Mouse (Mus musculus) testis, postnatal 14 days (tissue): ENCODE data around the gene Col19a1.

Experiments used
- DNase-seq: peaks from one replicate; pipeline ENCODE4 v3.0.0; 2021; ENCODE audit warnings: low spot score

Gene Col19a1

DNA sequence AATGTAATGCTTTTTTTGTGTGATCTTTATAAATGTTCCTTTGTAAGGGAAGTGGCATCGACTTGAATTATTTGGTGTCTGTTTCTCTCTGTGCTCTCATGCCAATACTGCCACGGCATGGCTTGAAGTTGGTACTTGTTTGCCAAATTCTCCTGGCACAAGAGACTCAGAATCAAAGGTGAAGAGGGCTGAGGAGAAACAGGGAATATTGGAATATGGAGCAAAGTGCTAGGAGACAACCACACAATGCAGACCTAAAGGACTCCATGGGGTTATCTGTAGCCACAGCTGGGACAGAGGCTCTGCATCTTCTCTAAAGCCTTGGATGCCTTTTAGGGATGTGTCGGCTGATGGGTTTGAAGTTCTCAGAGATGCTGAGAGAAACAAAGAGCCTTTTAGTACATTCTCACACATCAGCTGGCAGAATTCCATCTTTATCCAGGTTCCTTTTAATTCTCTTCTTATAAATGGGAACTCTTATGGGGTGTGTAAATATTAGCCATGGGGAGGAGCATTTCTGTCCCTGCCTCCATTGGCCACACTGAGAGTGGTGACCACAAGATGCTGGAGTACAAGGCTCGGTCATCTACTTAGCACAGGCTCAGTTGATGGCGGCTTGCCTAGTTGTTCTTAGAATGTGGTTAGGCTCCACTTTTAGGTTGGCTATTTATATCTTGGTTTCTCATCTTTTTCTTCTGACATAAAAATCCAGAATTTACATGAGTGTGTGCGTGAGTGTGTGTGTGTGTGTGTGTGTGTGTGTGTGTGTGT lies 360.1 kb downstream of the Col19a1 start:
- DNase-seq, result no peak

DNA sequence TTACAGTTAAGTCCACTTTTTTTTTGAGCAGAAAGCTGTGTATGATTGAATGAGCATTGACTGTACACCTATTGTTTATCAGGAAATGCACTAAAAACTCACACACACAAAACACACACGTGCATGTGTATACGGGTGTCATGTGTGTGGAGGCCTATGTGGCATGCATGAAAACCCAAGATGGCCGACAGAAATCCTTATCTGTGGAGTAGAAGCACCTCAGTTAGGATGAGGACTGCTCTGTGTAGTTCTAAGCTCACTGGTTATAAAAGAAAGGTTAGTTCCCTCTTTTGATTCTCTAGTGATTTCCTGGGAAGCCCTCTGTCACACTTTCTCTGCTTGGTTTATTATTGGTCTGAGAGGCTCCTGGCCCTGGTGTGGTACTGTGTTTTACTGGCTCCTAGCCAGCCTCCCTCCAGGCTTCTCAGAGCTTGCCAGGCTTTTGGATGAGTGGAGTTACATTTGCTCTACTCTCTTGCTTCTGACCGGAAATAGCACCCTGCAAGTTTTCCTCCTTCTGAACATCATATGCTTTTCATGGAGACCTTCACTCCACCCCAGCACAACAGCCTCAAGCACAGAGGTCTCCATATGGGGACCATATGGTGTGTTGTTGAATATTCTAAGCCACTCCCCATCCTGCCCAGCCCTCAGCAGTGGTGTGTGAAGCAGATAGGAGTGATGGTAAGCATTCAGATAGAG lies 361.3 kb downstream of the Col19a1 start:
- DNase-seq, result no peak

DNA sequence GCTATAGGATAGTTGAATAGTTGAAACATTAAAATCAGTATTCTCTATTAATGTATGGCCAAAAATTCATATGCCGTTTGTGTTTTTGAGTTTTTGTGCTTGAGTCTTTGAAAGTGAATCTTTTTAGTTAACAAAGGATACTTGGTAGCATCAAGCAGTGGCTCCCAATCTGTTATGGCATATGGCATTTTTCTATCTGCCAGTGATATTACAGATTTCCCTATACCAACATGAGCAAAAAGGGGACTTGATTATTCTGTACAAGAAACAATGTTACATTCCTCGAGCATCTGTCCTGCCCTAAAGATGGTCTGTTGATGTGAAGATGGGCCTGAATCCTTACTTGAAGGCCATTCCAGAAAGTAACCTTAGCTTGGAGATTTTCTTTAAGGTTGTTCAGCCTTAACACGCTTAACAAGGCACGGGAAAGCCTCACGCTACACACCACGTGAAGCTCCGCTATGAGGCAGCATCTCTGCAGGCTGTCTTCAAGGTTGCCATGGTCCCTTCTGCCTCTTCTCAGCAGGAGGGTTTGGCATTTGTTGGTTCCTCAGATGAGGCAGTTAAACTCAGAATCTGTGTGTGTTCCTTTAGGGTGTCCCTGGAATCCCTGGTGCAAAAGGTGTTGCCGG lies 364.2 kb downstream of the Col19a1 start:
- no peak for DNase-seq

DNA sequence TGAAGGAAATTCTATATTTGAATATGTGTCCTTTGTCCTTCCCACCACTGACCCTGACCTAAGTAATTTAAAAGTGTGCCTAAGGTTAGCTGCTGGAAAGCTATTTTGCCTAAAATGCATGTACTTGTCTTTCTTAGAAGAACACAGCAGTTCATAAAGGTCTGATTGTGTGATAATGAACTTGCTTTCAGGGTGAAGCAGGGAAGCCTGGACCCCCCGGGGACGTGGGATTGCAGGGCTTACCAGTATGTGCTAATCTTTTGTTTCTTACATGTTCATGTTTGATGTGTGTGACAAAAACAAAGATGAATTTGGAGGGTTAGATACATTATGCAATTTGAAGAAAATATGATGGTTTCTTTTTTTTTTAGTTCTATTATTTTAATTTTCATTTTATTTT lies 365.0 kb downstream of the Col19a1 start:
- DNase-seq, result no peak

DNA sequence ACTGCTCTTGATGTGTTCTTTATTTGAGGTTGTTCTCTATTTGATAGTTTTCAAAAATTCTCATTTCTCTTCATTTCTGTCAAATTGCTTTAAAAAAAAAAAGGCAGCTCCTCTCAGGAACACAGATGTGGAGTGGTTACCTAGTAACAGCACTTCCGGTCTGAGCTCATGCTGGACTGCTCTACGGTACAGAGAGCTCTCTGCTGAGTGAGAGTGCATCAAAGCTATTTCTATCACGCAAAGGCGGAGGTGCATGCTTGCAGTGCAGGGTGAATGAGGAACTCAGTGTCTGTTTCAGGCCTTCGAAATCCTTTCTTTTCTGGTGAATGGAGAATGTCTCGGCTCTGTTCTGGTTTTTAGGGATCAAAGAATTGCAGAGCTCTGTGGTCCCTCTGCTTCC lies 368.2 kb downstream of the Col19a1 start:
- DNase-seq, result no peak
